Mouse (Mus musculus) thymus, adult 2 months (tissue): ENCODE results near the gene Snx32.
"Not testable (repeated sequence)": the region's sequence is repeated elsewhere in the genome, so short reads cannot be mapped to it uniquely, and the experiment has no call there.

ENCODE experiments used
- CTCF ChIP-seq: fragments of 200-500 bp; IDR thresholded peaks from 2 replicates; pipeline ENCODE4 v1.5.1; 2012; ENCODE audit warnings: mild to moderate bottlenecking, control low read depth, low read length, moderate library complexity, borderline replicate concordance; ENCODE audit not compliant: control insufficient read depth, poor library complexity, insufficient read depth; ENCODE audit errors: extremely low read depth
- POLR2A ChIP-seq: fragments of 200-500 bp; IDR thresholded peaks from 2 replicates; pipeline ENCODE4 v1.6.1; 2012; ENCODE audit warnings: mild to moderate bottlenecking, low read length, control low read depth, moderate library complexity; ENCODE audit not compliant: control insufficient read depth, poor library complexity, insufficient read depth; ENCODE audit errors: extremely low read depth

DNA sequence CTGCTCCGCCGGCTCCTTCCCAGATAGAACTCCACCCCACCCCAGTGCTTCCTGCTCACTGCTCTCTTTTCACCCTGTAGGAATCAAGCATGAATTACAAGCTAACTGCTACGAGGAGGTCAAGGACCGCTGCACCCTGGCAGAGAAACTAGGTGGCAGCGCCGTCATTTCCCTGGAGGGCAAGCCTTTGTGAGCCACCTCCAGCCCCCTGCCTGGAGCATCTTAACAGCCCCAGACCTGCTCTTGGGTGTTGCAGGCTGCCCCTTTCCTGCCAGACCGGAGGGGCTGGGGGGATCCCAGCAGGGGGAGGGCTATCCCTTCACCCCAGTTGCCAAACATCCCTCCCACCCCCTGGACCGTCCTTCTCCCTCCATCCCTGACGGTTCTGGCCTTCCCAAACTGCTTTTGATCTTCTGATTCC is 17.0 kb downstream of the Snx32 start:
- not testable (repeated sequence) for TF ChIP-seq CTCF, POLR2A
